ENCODE assay signal across 8 mouse cellular contexts in genomic region chr7:17329601-17330000, GRCm38 (mm10).
DNase-seq lines count a peak whose midpoint lies in the region; TF ChIP-seq lines count a peak whose summit lies in the region.
"Not testable (repeated sequence)": the region's sequence is repeated elsewhere in the genome, so short reads cannot be mapped to it uniquely, and the experiment has no call there.

No protein-coding gene starts in this region.

- H3K27me3 ChIP-seq in kidney, adult 2 months (replicated peaks; ENCODE audit: control insufficient read depth, insufficient read depth, low read length); liver, adult 2 months (ENCODE audit: control insufficient read depth, insufficient read depth, low read length): not testable (repeated sequence)

- H3K9ac ChIP-seq in liver, adult 2 months (ENCODE audit: low read depth, low read length): not testable (repeated sequence)

- DNase-seq in kidney, adult 11 months: peak; percentile 3
- DNase-seq in kidney, adult 18-20 months: peak; percentile 2
- DNase-seq in kidney, adult 2 months: peak; percentile 63
- DNase-seq in kidney, adult 8-10 months: peak; percentile 6 to 9
- peak; percentile 56 for DNase-seq in kidney, adult 9 months
- DNase-seq in kidney, postnatal 36 days: peak; percentile 19 to 27
- DNase-seq in liver, adult 2 months (ENCODE audit: extremely low read depth, low read depth, low spot score): peak; percentile 23
- peak; percentile 32 for DNase-seq in yolk sac, embryonic 10.5 days (ENCODE audit: low spot score)

- not testable (repeated sequence) for H3K27ac ChIP-seq in kidney, adult 2 months (ENCODE audit: insufficient read depth, low read depth, low read length); liver, adult 2 months (replicated peaks; ENCODE audit: insufficient read depth, low read depth, low read length)

- H3K4me3 ChIP-seq in kidney, adult 2 months (ENCODE audit: insufficient read depth, low read depth, low read length); liver, adult 2 months (ENCODE audit: insufficient read depth, low read depth, low read length): not testable (repeated sequence)

- not testable (repeated sequence) for H3K36me3 ChIP-seq in kidney, adult 2 months (ENCODE audit: control insufficient read depth, insufficient read depth, low read length); liver, adult 2 months (ENCODE audit: control insufficient read depth, insufficient read depth, low read length)

- H3K79me2 ChIP-seq in liver, adult 2 months (ENCODE audit: control insufficient read depth, insufficient read depth, low read length): not testable (repeated sequence)

- TF ChIP-seq CTCF in kidney, adult 2 months (conservative IDR thresholded peaks at IDR 0.05; ENCODE audit: insufficient read depth, insufficient read length, low read depth, low read length); liver, adult 2 months (IDR thresholded peaks at IDR 0.05; ENCODE audit: low read depth, low read length): not testable (repeated sequence)

- 48% methylated on average over 2 of the region's 2 CpGs for WGBS in kidney, adult 2 months
- WGBS in liver, adult 2 months: 41% methylated on average over 2 of the region's 2 CpGs

- not testable (repeated sequence) for TF ChIP-seq POLR2A in kidney, adult 2 months (IDR thresholded peaks at IDR 0.05; ENCODE audit: low read depth, low read length); liver, adult 2 months (IDR thresholded peaks at IDR 0.05; ENCODE audit: extremely low read depth, insufficient read depth, low read length)

- H3K4me1 ChIP-seq in kidney, adult 2 months (ENCODE audit: control insufficient read depth, insufficient read depth, low read length); liver, adult 2 months (ENCODE audit: control insufficient read depth, insufficient read depth, low read length): not testable (repeated sequence)

Comparison
In these comparisons a context has a peak if more than half of its experiments do, and no peak if none do; other contexts are left out.
1. DNase-seq: peak in every context shown above with its lines; median percentile 63 in kidney, adult 2 months; 56 in kidney, adult 9 months; 32 in yolk sac, embryonic 10.5 days; 23 in kidney, postnatal 36 days; 23 in liver, adult 2 months; 8 in kidney, adult 8-10 months; 3 in kidney, adult 11 months; 2 in kidney, adult 18-20 months.